Mouse (Mus musculus): ENCODE measurements around the gene Atg4d.
A peak's percentile ranks its signal among the peaks of the same experiment; 100 is the strongest.

- TF ChIP-seq CTCF (IDR thresholded peaks at IDR 0.05; ENCODE audit: control insufficient read depth, insufficient read depth, insufficient read length) (no peak), MAX (IDR thresholded peaks at IDR 0.05) (peak; percentile 59), USF1 (IDR thresholded peaks at IDR 0.05; ENCODE audit: low read depth) (no peak), FOSL1 (IDR thresholded peaks at IDR 0.05; ENCODE audit: insufficient read depth, low read length, poor library complexity, severe bottlenecking) (no peak), MYOD1 (IDR thresholded peaks at IDR 0.05; ENCODE audit: control insufficient read depth, insufficient read length, low read depth) (no peak), CEBPB (IDR thresholded peaks at IDR 0.05; ENCODE audit: low read depth) (no peak), MYOG (IDR thresholded peaks at IDR 0.05; ENCODE audit: control insufficient read depth, extremely low read depth, insufficient read length) (no peak)
Measured at GRCm38 (mm10) chr9:21287571-21288402, 22.7 kb downstream of the Atg4d start, which contains the start of gene Kri1.

Measured in C2C12 (cell line).